Comparison of ENCODE assay signal across 8 mouse cellular contexts in genomic region chr7:28294481-28294880, GRCm38 (mm10). TPM values are rescaled to one million over a fixed set of nuclear protein-coding genes. Genes with fewer than 3 reads are reported as not detected.
A peak's percentile ranks its signal among the peaks of the same experiment; 100 is the strongest.
DNase-seq lines count a peak whose midpoint lies in the region; ATAC-seq lines count a peak whose summit lies in the region.

No protein-coding gene starts in this region.

- peak overlapping the region; percentile 78 for H3K27ac ChIP-seq in heart, embryonic 10.5 days
- H3K27ac ChIP-seq in neural tube, embryonic 11.5 days (ENCODE audit: low read depth, low read length): no peak overlapping the region

- ATAC-seq in neural tube, embryonic 11.5 days (ENCODE audit: insufficient read depth, low FRiP score, low TSS enrichment): 0 out of 2 replicates have a peak, but pooled peaks have one; percentile 22

- peaks cover 28% of the 10 kb centered on the region for H3K4me1 ChIP-seq in heart, embryonic 10.5 days
- peaks cover 13% of the 10 kb centered on the region for H3K4me1 ChIP-seq in neural tube, embryonic 11.5 days (ENCODE audit: control insufficient read depth, insufficient read depth, low read length)

- H3K27me3 ChIP-seq in heart, embryonic 10.5 days (ENCODE audit: insufficient read depth, poor library complexity, severe bottlenecking): peaks cover 100% of the 10 kb centered on the region
- peaks cover 26% of the 10 kb centered on the region for H3K27me3 ChIP-seq in neural tube, embryonic 11.5 days (ENCODE audit: control insufficient read depth, insufficient read depth, low read length)

- H3K4me2 ChIP-seq in neural tube, embryonic 11.5 days (ENCODE audit: low read depth): peak overlapping the region; percentile 73

- H3K9ac ChIP-seq in neural tube, embryonic 11.5 days (ENCODE audit: low read length): peak overlapping the region; percentile 53

- 17% methylated on average over 63 of the region's 63 CpGs for WGBS in heart, embryonic 10.5 days
- 2% methylated on average over 50 of the region's 63 CpGs for WGBS in neural tube, embryonic 11.5 days

- intact Hi-C loops in gastrocnemius, postnatal 14 days (cut with DNase I; ENCODE audit: low total_unique reads): no loop called here

- H3K9me3 ChIP-seq in heart, embryonic 10.5 days: no peaks in the 10 kb centered on the region
- no peaks in the 10 kb centered on the region for H3K9me3 ChIP-seq in neural tube, embryonic 11.5 days (ENCODE audit: control insufficient read depth, low read length)

- no peaks in the 10 kb centered on the region for H3K36me3 ChIP-seq in heart, embryonic 10.5 days
- H3K36me3 ChIP-seq in neural tube, embryonic 11.5 days (ENCODE audit: control insufficient read depth, insufficient read depth, low read length): no peaks in the 10 kb centered on the region

- DNase-seq in heart, embryonic 10.5 days (ENCODE audit: low spot score): peak; percentile 84
- DNase-seq in heart, adult 9 months (ENCODE audit: low spot score in 2 of 2): no peak
- peak; percentile 46 to 62 for DNase-seq in cerebellum, postnatal 36 days
- DNase-seq in gastrocnemius, postnatal 14 days: peak; percentile 66
- DNase-seq in kidney, adult 8-10 months: peak; percentile 33 to 52
- peak; percentile 72 for DNase-seq in liver
- peak; percentile 86 for DNase-seq in neural tube, embryonic 11.5 days (ENCODE audit: low spot score)
- DNase-seq in thymus, postnatal 25 days: peak; percentile 19

- H3K4me3 ChIP-seq in heart, embryonic 10.5 days: peak overlapping the region; percentile 64
- H3K4me3 ChIP-seq in neural tube, embryonic 11.5 days (ENCODE audit: low read depth, low read length): peak overlapping the region; percentile 39

RNA-seq across cellular contexts. Expression of gene Selenov, which starts 3.5 kb away (rescaled TPM):
- polyA plus RNA-seq in heart, embryonic 10.5 days (2016; fragmentation: Nextera tagmentation; extraction: Ambion mirVana): not detected in 2 replicates
- total RNA-seq in gastrocnemius, postnatal 14 days (2021): not detected
- 0.45 and 0.66 TPM in 2 replicates for polyA plus RNA-seq in neural tube, embryonic 11.5 days (2014; fragmentation: Nextera tagmentation; extraction: Ambion mirVana)

RNA-seq across cellular contexts. Expression of gene Dll3, which starts 7.6 kb away (rescaled TPM):
- 0.18 and 0.68 TPM in 2 replicates for polyA plus RNA-seq in heart, embryonic 10.5 days (2016; fragmentation: Nextera tagmentation; extraction: Ambion mirVana)
- not detected for total RNA-seq in gastrocnemius, postnatal 14 days (2021)
- polyA plus RNA-seq in neural tube, embryonic 11.5 days (2014; fragmentation: Nextera tagmentation; extraction: Ambion mirVana): 69.8 and 79.0 TPM in 2 replicates

RNA-seq across cellular contexts. Expression of gene Eid2b, which starts 16.9 kb away (rescaled TPM):
- polyA plus RNA-seq in heart, embryonic 10.5 days (2016; fragmentation: Nextera tagmentation; extraction: Ambion mirVana): 5.6 and 7.1 TPM in 2 replicates
- total RNA-seq in gastrocnemius, postnatal 14 days (2021): 1 to 10 TPM; 5.6 to 5.9 TPM
- 17.1 and 19.0 TPM in 2 replicates for polyA plus RNA-seq in neural tube, embryonic 11.5 days (2014; fragmentation: Nextera tagmentation; extraction: Ambion mirVana)

RNA-seq across cellular contexts. Expression of gene Timm50, which starts 17.4 kb away (rescaled TPM):
- 171 and 189 TPM in 2 replicates for polyA plus RNA-seq in heart, embryonic 10.5 days (2016; fragmentation: Nextera tagmentation; extraction: Ambion mirVana)
- total RNA-seq in gastrocnemius, postnatal 14 days (2021): 10 to 100 TPM; 38.2 to 39.4 TPM
- polyA plus RNA-seq in neural tube, embryonic 11.5 days (2014; fragmentation: Nextera tagmentation; extraction: Ambion mirVana): 199 and 219 TPM in 2 replicates

RNA-seq across cellular contexts. Expression of gene Eid2, which starts 26.8 kb away (rescaled TPM):
- 0.90 and 1.4 TPM in 2 replicates for polyA plus RNA-seq in heart, embryonic 10.5 days (2016; fragmentation: Nextera tagmentation; extraction: Ambion mirVana)
- 1 to 10 TPM; 6.9 to 8.9 TPM for total RNA-seq in gastrocnemius, postnatal 14 days (2021)
- polyA plus RNA-seq in neural tube, embryonic 11.5 days (2014; fragmentation: Nextera tagmentation; extraction: Ambion mirVana): 17.6 and 18.3 TPM in 2 replicates

Comparison
In these comparisons a context has a peak if more than half of its experiments do, and no peak if none do; other contexts are left out.
1. DNase-seq: peak in heart, embryonic 10.5 days (single experiment), cerebellum, postnatal 36 days (2 of 2), gastrocnemius, postnatal 14 days (single experiment), kidney, adult 8-10 months (2 of 2), liver (single experiment), neural tube, embryonic 11.5 days (single experiment) and thymus, postnatal 25 days (single experiment); none in heart, adult 9 months (0 of 2).
2. RNA of gene Dll3, which starts 7.6 kb away (polyA plus RNA-seq): 69.8 to 79.0 TPM in neural tube, embryonic 11.5 days; 0.18 to 0.68 TPM in heart, embryonic 10.5 days; every median in the first group is over 10 times any median in the second.